Comparison of ENCODE assay signal across 9 mouse cellular contexts in genomic region chr10:73564216-73564615, GRCm38 (mm10).
DNase-seq lines count a peak whose midpoint lies in the region; ATAC-seq and TF ChIP-seq lines count a peak whose summit lies in the region.
"Had no signal": no experiment of that assay in that cellular context is flagged by ENCODE, and none has a peak within 500 bp of the region (broad histone marks: within the 10 kb centered on the region; RNA-seq: fewer than 3 reads in every experiment).

No protein-coding gene starts in this region.

- WGBS in forebrain, embryonic 14.5 days = 72% methylated on average over 7 of the region's 7 CpGs
- WGBS in forebrain, embryonic 16.5 days = 73% methylated on average over 7 of the region's 7 CpGs
- 66% methylated on average over 7 of the region's 7 CpGs for WGBS in stomach, postnatal 0 days

- H3K9ac ChIP-seq in forebrain, embryonic 14.5 days (ENCODE audit: low read length) = no peak overlapping the region
- H3K9ac ChIP-seq in forebrain, embryonic 16.5 days (replicated peaks; ENCODE audit: low read depth, low read length) = no peak overlapping the region
- no peak overlapping the region for H3K9ac ChIP-seq in stomach, postnatal 0 days (ENCODE audit: low read length)
- H3K9ac ChIP-seq: embryonic facial prominence, embryonic 13.5 days had no signal

- no peak overlapping the region for H3K27ac ChIP-seq in forebrain, embryonic 14.5 days (ENCODE audit: low read depth, low read length)
- no peak overlapping the region for H3K27ac ChIP-seq in forebrain, embryonic 16.5 days (ENCODE audit: low read length)
- H3K27ac ChIP-seq in stomach, postnatal 0 days (replicated peaks) = no peak overlapping the region
- H3K27ac ChIP-seq: embryonic facial prominence, embryonic 13.5 days had no signal

- no peaks in the 10 kb centered on the region for H3K27me3 ChIP-seq in forebrain, embryonic 14.5 days (replicated peaks; ENCODE audit: control insufficient read depth, insufficient read depth, low read length)
- no peaks in the 10 kb centered on the region for H3K27me3 ChIP-seq in forebrain, embryonic 16.5 days (replicated peaks; ENCODE audit: control insufficient read depth, insufficient read depth, low read length)
- no peaks in the 10 kb centered on the region for H3K27me3 ChIP-seq in stomach, postnatal 0 days (ENCODE audit: control insufficient read depth, insufficient read depth, low read length)
- H3K27me3 ChIP-seq: embryonic facial prominence, embryonic 13.5 days had no signal

- H3K4me3 ChIP-seq in forebrain, embryonic 14.5 days (ENCODE audit: low read depth, low read length) = no peak overlapping the region
- H3K4me3 ChIP-seq in forebrain, embryonic 16.5 days (replicated peaks; ENCODE audit: low read length) = no peak overlapping the region
- no peak overlapping the region for H3K4me3 ChIP-seq in stomach, postnatal 0 days (ENCODE audit: low read depth, low read length)
- H3K4me3 ChIP-seq: embryonic facial prominence, embryonic 13.5 days had no signal

- TF ChIP-seq EP300 in stomach, postnatal 0 days (optimal IDR thresholded peaks at IDR 0.05) = no peak

- intact Hi-C loops in heart, postnatal 25 days (cut with DNase I) = no loop called here

- TF ChIP-seq CTCF in stomach, postnatal 0 days (IDR thresholded peaks at IDR 0.05; ENCODE audit: low read depth) = peak; percentile 75

- no peaks in the 10 kb centered on the region for H3K9me3 ChIP-seq in forebrain, embryonic 14.5 days (replicated peaks; ENCODE audit: control insufficient read depth, low read length)
- H3K9me3 ChIP-seq in forebrain, embryonic 16.5 days (ENCODE audit: control insufficient read depth, low read length) = no peaks in the 10 kb centered on the region
- H3K9me3 ChIP-seq in stomach, postnatal 0 days (ENCODE audit: control insufficient read depth, low read length) = no peaks in the 10 kb centered on the region
- H3K9me3 ChIP-seq: embryonic facial prominence, embryonic 13.5 days had no signal

- H3K36me3 ChIP-seq in forebrain, embryonic 14.5 days (ENCODE audit: control insufficient read depth, insufficient read depth, low read length) = no peaks in the 10 kb centered on the region
- H3K36me3 ChIP-seq in forebrain, embryonic 16.5 days (ENCODE audit: control insufficient read depth, insufficient read depth) = no peaks in the 10 kb centered on the region
- no peaks in the 10 kb centered on the region for H3K36me3 ChIP-seq in stomach, postnatal 0 days (ENCODE audit: control insufficient read depth, insufficient read depth, low read length)
- H3K36me3 ChIP-seq: embryonic facial prominence, embryonic 13.5 days had no signal

- no peaks in the 10 kb centered on the region for H3K4me1 ChIP-seq in forebrain, embryonic 14.5 days (ENCODE audit: control insufficient read depth, insufficient read depth, low read length)
- H3K4me1 ChIP-seq in forebrain, embryonic 16.5 days (replicated peaks; ENCODE audit: control insufficient read depth, insufficient read depth, low read length) = no peaks in the 10 kb centered on the region
- no peaks in the 10 kb centered on the region for H3K4me1 ChIP-seq in stomach, postnatal 0 days (replicated peaks; ENCODE audit: control insufficient read depth, insufficient read depth)
- H3K4me1 ChIP-seq: embryonic facial prominence, embryonic 13.5 days had no signal

- peak; percentile 19 for DNase-seq in forebrain, embryonic 14.5 days (ENCODE audit: low spot score)
- DNase-seq in ovary, postnatal 36 days (ENCODE audit: low spot score) = peak; percentile 12
- no peak for DNase-seq in ovary, postnatal 10 days (ENCODE audit: low spot score)
- peak; percentile 21 to 71 for DNase-seq in layer of hippocampus, adult 18-20 months (ENCODE audit: low spot score in 2 of 2)
- peak; percentile 59 for DNase-seq in stomach, postnatal 0 days (ENCODE audit: low spot score)
- DNase-seq in heart, postnatal 25 days (ENCODE audit: low spot score) = no peak

- no peak overlapping the region for H3K4me2 ChIP-seq in forebrain, embryonic 14.5 days (ENCODE audit: low read length)
- H3K4me2 ChIP-seq in forebrain, embryonic 16.5 days (ENCODE audit: low read length) = no peak overlapping the region
- no peak overlapping the region for H3K4me2 ChIP-seq in stomach, postnatal 0 days (replicated peaks; ENCODE audit: low read depth)
- H3K4me2 ChIP-seq: embryonic facial prominence, embryonic 13.5 days had no signal

- ATAC-seq in forebrain, embryonic 14.5 days = no peak
- no peak for ATAC-seq in forebrain, embryonic 16.5 days
- ATAC-seq in stomach, postnatal 0 days (ENCODE audit: low FRiP score, low TSS enrichment) = no peak
- no peak for ATAC-seq in CD4-positive, CD25-positive, alpha-beta regulatory T cell, adult 4 months

Comparison
In these comparisons a context has a peak if more than half of its experiments do, and no peak if none do; other contexts are left out.
1. DNase-seq: peak in forebrain, embryonic 14.5 days (single experiment), ovary, postnatal 36 days (single experiment), layer of hippocampus, adult 18-20 months (2 of 2) and stomach, postnatal 0 days (single experiment); none in ovary, postnatal 10 days (single experiment) and heart, postnatal 25 days (single experiment).